Comparison of ENCODE assay signal across 23 mouse cellular contexts in the genomic region with DNA sequence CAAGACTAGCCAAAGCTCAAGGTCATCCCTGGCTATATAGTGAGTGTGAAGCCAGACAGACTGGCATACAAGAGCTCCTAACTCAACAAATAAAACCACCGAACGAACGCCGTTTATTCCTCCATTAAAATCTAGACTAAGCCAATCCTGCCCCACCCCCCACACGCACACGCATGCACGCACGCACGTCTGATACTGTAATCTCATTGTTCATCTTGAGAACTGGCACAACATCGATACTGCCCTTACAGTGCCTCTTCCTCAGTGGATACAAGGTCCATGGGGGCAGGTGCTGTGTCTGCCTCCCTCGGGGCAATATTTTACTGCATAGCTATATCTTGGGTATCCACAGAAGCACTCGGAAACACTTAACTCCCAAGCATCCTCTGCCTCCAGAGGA. TPM values are rescaled to one million over a fixed set of nuclear protein-coding genes. Genes with fewer than 3 reads are reported as not detected.
"Had no signal": no experiment of that assay in that cellular context is flagged by ENCODE, and none has a peak within 500 bp of the region (broad histone marks: within the 10 kb centered on the region; RNA-seq: fewer than 3 reads in every experiment).

No protein-coding gene starts in this region.

- H3K27me3 ChIP-seq: liver, embryonic 13.5 days; liver, embryonic 15.5 days; midbrain, embryonic 13.5 days; midbrain, embryonic 15.5 days; neural tube, embryonic 15.5 days; stomach, embryonic 15.5 days had no signal

- H3K9me3 ChIP-seq: liver, embryonic 13.5 days; liver, embryonic 15.5 days; midbrain, embryonic 13.5 days; midbrain, embryonic 15.5 days; neural tube, embryonic 13.5 days; neural tube, embryonic 15.5 days; stomach, embryonic 15.5 days had no signal

- H3K4me3 ChIP-seq: liver, embryonic 13.5 days; liver, embryonic 15.5 days; midbrain, embryonic 13.5 days; midbrain, embryonic 15.5 days; neural tube, embryonic 13.5 days; neural tube, embryonic 15.5 days; stomach, embryonic 15.5 days had no signal

- ATAC-seq: liver, postnatal 0 days; midbrain, embryonic 13.5 days; midbrain, embryonic 15.5 days had no signal

- H3K4me2 ChIP-seq: liver, embryonic 13.5 days; liver, embryonic 15.5 days; lung, embryonic 14.5 days; midbrain, embryonic 11.5 days; midbrain, embryonic 13.5 days; midbrain, embryonic 15.5 days; neural tube, embryonic 13.5 days; neural tube, embryonic 15.5 days; stomach, embryonic 15.5 days had no signal

- DNase-seq: liver, embryonic 13.5 days; liver, postnatal 0 days; lung, embryonic 14.5 days; lung, postnatal 10 days; lung, postnatal 4 days; retina, postnatal 1 day; right cerebral cortex, adult 18-20 months; right cerebral cortex, postnatal 25 days; right cerebral cortex, postnatal 4 days; thymus, adult 2 months; thymus, postnatal 36 days had no signal

- H3K9ac ChIP-seq: liver, embryonic 13.5 days; liver, embryonic 15.5 days; liver, postnatal 0 days; lung, embryonic 14.5 days; midbrain, embryonic 13.5 days; midbrain, embryonic 15.5 days; neural tube, embryonic 13.5 days; neural tube, embryonic 15.5 days; stomach, embryonic 15.5 days had no signal

- H3K27ac ChIP-seq: liver, embryonic 15.5 days; midbrain, embryonic 13.5 days; midbrain, embryonic 15.5 days; neural tube, embryonic 13.5 days; neural tube, embryonic 15.5 days; stomach, embryonic 15.5 days; stomach, postnatal 0 days had no signal

- H3K36me3 ChIP-seq: liver, embryonic 15.5 days; midbrain, embryonic 13.5 days; midbrain, embryonic 15.5 days; neural tube, embryonic 13.5 days; neural tube, embryonic 15.5 days; stomach, embryonic 15.5 days had no signal

RNA-seq across cellular contexts. Expression of a gene that starts 32.2 kb away (rescaled TPM):
- total RNA-seq: midbrain, postnatal 0 days had no signal
- polyA plus RNA-seq: liver, embryonic 15.5 days; lung, embryonic 14.5 days; lung, embryonic 16.5 days; midbrain, embryonic 11.5 days; midbrain, embryonic 13.5 days; midbrain, embryonic 15.5 days; midbrain, postnatal 0 days; neural tube, embryonic 11.5 days; neural tube, embryonic 13.5 days; neural tube, embryonic 15.5 days; stomach, postnatal 0 days; testis, adult 2 months; thymus, adult 2 months had no signal
